ENCODE assay signal across 18 mouse cellular contexts in the genomic region with DNA sequence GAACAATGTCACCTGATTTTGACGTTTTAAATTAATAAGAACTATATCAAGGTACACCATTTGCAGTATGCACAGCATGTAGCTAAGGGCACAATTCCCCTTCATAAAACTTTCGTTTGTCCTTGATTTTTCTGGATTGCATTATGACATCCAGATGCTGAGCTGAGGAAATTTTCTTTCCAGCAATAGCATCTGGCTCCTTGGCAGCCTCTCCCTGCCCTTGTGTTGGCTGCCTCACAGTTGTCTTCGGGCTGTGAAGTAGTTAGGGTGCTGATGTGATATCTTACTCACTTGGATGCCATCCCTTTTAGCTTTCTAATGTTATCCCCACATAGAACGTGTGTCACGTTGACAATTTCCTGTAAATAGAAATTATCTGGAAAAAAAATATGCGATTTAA.
DNase-seq lines count a peak whose midpoint lies in the region; ATAC-seq and TF ChIP-seq lines count a peak whose summit lies in the region.
"Had no signal": no experiment of that assay in that cellular context is flagged by ENCODE, and none has a peak within 500 bp of the region (broad histone marks: within the 10 kb centered on the region; RNA-seq: fewer than 3 reads in every experiment).

No protein-coding gene starts in this region.

- H3K4me3 ChIP-seq in embryonic facial prominence, embryonic 14.5 days (ENCODE audit: low read depth, low read length) = no peak overlapping the region
- H3K4me3 ChIP-seq in embryonic facial prominence, embryonic 10.5 days = no peak overlapping the region
- H3K4me3 ChIP-seq in hindbrain, postnatal 0 days (ENCODE audit: low read length) = no peak overlapping the region
- H3K4me3 ChIP-seq in hindbrain, embryonic 14.5 days (replicated peaks; ENCODE audit: low read length) = no peak overlapping the region
- H3K4me3 ChIP-seq in lung, embryonic 14.5 days (ENCODE audit: low read depth, low read length) = no peak overlapping the region
- H3K4me3 ChIP-seq: forebrain, embryonic 12.5 days; heart, embryonic 13.5 days had no signal

- no peaks in the 10 kb centered on the region for H3K4me1 ChIP-seq in embryonic facial prominence, embryonic 14.5 days (ENCODE audit: control insufficient read depth, insufficient read depth, low read length)
- H3K4me1 ChIP-seq in embryonic facial prominence, embryonic 10.5 days = peaks cover 6% of the 10 kb centered on the region; the same call in 1 of the 2 replicates
- no peaks in the 10 kb centered on the region for H3K4me1 ChIP-seq in hindbrain, postnatal 0 days (ENCODE audit: insufficient read depth, low read length)
- no peaks in the 10 kb centered on the region for H3K4me1 ChIP-seq in hindbrain, embryonic 14.5 days (replicated peaks; ENCODE audit: control insufficient read depth, insufficient read depth, low read length)
- H3K4me1 ChIP-seq in lung, embryonic 14.5 days (ENCODE audit: insufficient read depth) = no peaks in the 10 kb centered on the region
- H3K4me1 ChIP-seq: forebrain, embryonic 12.5 days; heart, embryonic 13.5 days had no signal

- no peak overlapping the region for H3K9ac ChIP-seq in embryonic facial prominence, embryonic 14.5 days (ENCODE audit: low read depth, low read length)
- no peak overlapping the region for H3K9ac ChIP-seq in hindbrain, postnatal 0 days (replicated peaks; ENCODE audit: low read length)
- H3K9ac ChIP-seq in hindbrain, embryonic 14.5 days = no peak overlapping the region
- H3K9ac ChIP-seq in lung, embryonic 14.5 days = no peak overlapping the region
- H3K9ac ChIP-seq: forebrain, embryonic 12.5 days; heart, embryonic 13.5 days had no signal

- no peak overlapping the region for H3K4me2 ChIP-seq in embryonic facial prominence, embryonic 14.5 days (ENCODE audit: low read depth, low read length)
- no peak overlapping the region for H3K4me2 ChIP-seq in hindbrain, postnatal 0 days (ENCODE audit: low read depth, low read length)
- no peak overlapping the region for H3K4me2 ChIP-seq in hindbrain, embryonic 14.5 days (replicated peaks)
- no peak overlapping the region for H3K4me2 ChIP-seq in lung, embryonic 14.5 days
- H3K4me2 ChIP-seq: forebrain, embryonic 12.5 days; heart, embryonic 13.5 days had no signal

- peak; percentile 62 for DNase-seq in embryonic facial prominence, embryonic 14.5 days (ENCODE audit: low spot score)
- no peak for DNase-seq in embryonic facial prominence, embryonic 10.5 days (ENCODE audit: low spot score)
- DNase-seq in hindbrain, postnatal 0 days (ENCODE audit: low spot score) = peak; percentile 22
- DNase-seq in hindbrain, embryonic 14.5 days (ENCODE audit: low spot score) = no peak
- DNase-seq in lung, embryonic 14.5 days = peak; percentile 16
- no peak for DNase-seq in lung, postnatal 10 days
- DNase-seq in NIH3T3 (ENCODE audit: low read depth) = peak; percentile 37
- DNase-seq: adrenal gland, adult 8-10 months; cerebellum, adult 11-12 months; cerebellum, adult 9-10 months; heart, postnatal 36 days; kidney, adult 11 months had no signal

- H3K27ac ChIP-seq in embryonic facial prominence, embryonic 14.5 days (replicated peaks; ENCODE audit: low read depth, low read length) = no peak overlapping the region
- no peak overlapping the region for H3K27ac ChIP-seq in embryonic facial prominence, embryonic 10.5 days (replicated peaks)
- H3K27ac ChIP-seq in hindbrain, postnatal 0 days = no peak overlapping the region
- no peak overlapping the region for H3K27ac ChIP-seq in hindbrain, embryonic 14.5 days
- H3K27ac ChIP-seq in lung, embryonic 14.5 days (ENCODE audit: low read depth) = no peak overlapping the region
- H3K27ac ChIP-seq: forebrain, embryonic 12.5 days; heart, embryonic 13.5 days had no signal

- H3K9me3 ChIP-seq in embryonic facial prominence, embryonic 14.5 days (ENCODE audit: control insufficient read depth, low read length) = no peaks in the 10 kb centered on the region
- no peaks in the 10 kb centered on the region for H3K9me3 ChIP-seq in embryonic facial prominence, embryonic 10.5 days
- no peaks in the 10 kb centered on the region for H3K9me3 ChIP-seq in hindbrain, postnatal 0 days (ENCODE audit: low read length)
- no peaks in the 10 kb centered on the region for H3K9me3 ChIP-seq in hindbrain, embryonic 14.5 days (ENCODE audit: control insufficient read depth, low read length)
- no peaks in the 10 kb centered on the region for H3K9me3 ChIP-seq in lung, embryonic 14.5 days (ENCODE audit: low read depth, low read length)
- H3K9me3 ChIP-seq: forebrain, embryonic 12.5 days; heart, embryonic 13.5 days had no signal

- ATAC-seq in embryonic facial prominence, embryonic 14.5 days (ENCODE audit: low read depth) = no peak
- ATAC-seq in hindbrain, postnatal 0 days = no peak
- no peak for ATAC-seq in hindbrain, embryonic 14.5 days (ENCODE audit: low FRiP score)
- ATAC-seq in lung, embryonic 14.5 days (ENCODE audit: insufficient read depth) = no peak
- no peak for ATAC-seq in megakaryocyte progenitor cell, adult 5-6 weeks (replicated peaks; ENCODE audit: poor library complexity)
- ATAC-seq: forebrain, embryonic 16.5 days; hindbrain, embryonic 16.5 days had no signal

- WGBS in embryonic facial prominence, embryonic 14.5 days = 50% methylated on average over 6 of the region's 6 CpGs
- 81% methylated on average over 6 of the region's 6 CpGs for WGBS in embryonic facial prominence, embryonic 10.5 days
- 74% methylated on average over 6 of the region's 6 CpGs for WGBS in hindbrain, postnatal 0 days
- WGBS in hindbrain, embryonic 14.5 days = 76% methylated on average over 6 of the region's 6 CpGs
- 65% methylated on average over 6 of the region's 6 CpGs for WGBS in lung, embryonic 14.5 days

- H3K27me3 ChIP-seq in embryonic facial prominence, embryonic 14.5 days (replicated peaks; ENCODE audit: control insufficient read depth, insufficient read depth, low read length) = no peaks in the 10 kb centered on the region
- H3K27me3 ChIP-seq in embryonic facial prominence, embryonic 10.5 days (replicated peaks; ENCODE audit: low read depth, poor library complexity, severe bottlenecking) = no peaks in the 10 kb centered on the region
- H3K27me3 ChIP-seq in hindbrain, postnatal 0 days (ENCODE audit: insufficient read depth, low read length) = no peaks in the 10 kb centered on the region
- H3K27me3 ChIP-seq in hindbrain, embryonic 14.5 days (ENCODE audit: control insufficient read depth, insufficient read depth, low read length) = no peaks in the 10 kb centered on the region
- H3K27me3 ChIP-seq in lung, embryonic 14.5 days (ENCODE audit: insufficient read depth, low read length) = no peaks in the 10 kb centered on the region
- H3K27me3 ChIP-seq: CH12.LX; forebrain, embryonic 12.5 days; heart, embryonic 13.5 days had no signal

- no peaks in the 10 kb centered on the region for H3K36me3 ChIP-seq in embryonic facial prominence, embryonic 14.5 days (ENCODE audit: control insufficient read depth, insufficient read depth, low read length)
- no peaks in the 10 kb centered on the region for H3K36me3 ChIP-seq in embryonic facial prominence, embryonic 10.5 days (replicated peaks)
- H3K36me3 ChIP-seq in hindbrain, postnatal 0 days (ENCODE audit: insufficient read depth, low read length) = no peaks in the 10 kb centered on the region
- no peaks in the 10 kb centered on the region for H3K36me3 ChIP-seq in hindbrain, embryonic 14.5 days (replicated peaks; ENCODE audit: control insufficient read depth, insufficient read depth)
- no peaks in the 10 kb centered on the region for H3K36me3 ChIP-seq in lung, embryonic 14.5 days (ENCODE audit: insufficient read depth)
- H3K36me3 ChIP-seq: forebrain, embryonic 12.5 days; heart, embryonic 13.5 days had no signal

- no peak for TF ChIP-seq CTCF in hindbrain, postnatal 0 days (IDR thresholded peaks at IDR 0.05; ENCODE audit: low read depth)
- no peak for TF ChIP-seq CTCF in lung, embryonic 14.5 days (IDR thresholded peaks at IDR 0.05; ENCODE audit: low read depth)

Comparison
In these comparisons a context has a peak if more than half of its experiments do, and no peak if none do; other contexts are left out.
1. DNase-seq: peak in embryonic facial prominence, embryonic 14.5 days (single experiment), hindbrain, postnatal 0 days (single experiment), lung, embryonic 14.5 days (single experiment) and NIH3T3 (single experiment); none in embryonic facial prominence, embryonic 10.5 days (single experiment), hindbrain, embryonic 14.5 days (single experiment) and lung, postnatal 10 days (single experiment).